Mouse (Mus musculus): ENCODE measurements around the gene Kif23.

DNA sequence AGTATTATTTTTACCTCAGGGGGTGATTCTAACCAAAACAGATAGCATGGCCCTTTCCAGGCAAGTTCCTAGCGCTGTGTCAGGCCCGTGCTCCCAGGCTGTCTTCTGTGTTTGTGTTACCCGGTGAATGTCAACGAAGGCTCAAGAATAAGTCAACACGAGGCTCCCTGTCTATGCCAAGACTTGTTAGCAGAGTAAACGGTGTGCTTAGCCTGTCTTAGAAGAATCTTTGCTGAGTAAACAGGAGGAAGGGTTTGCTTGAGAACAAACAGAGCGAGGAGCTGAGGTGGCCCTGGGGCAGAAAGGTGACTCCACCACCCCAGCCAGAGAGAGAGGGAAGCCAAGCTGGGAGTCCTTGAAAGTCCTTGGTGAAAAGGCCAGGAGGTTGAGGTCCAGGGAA lies 42.4 kb downstream of the Kif23 start:
- TF ChIP-seq MAX (IDR thresholded peaks at IDR 0.05) (no peak), CTCF (IDR thresholded peaks at IDR 0.05; ENCODE audit: control insufficient read depth, insufficient read depth, insufficient read length) (no peak), USF1 (IDR thresholded peaks at IDR 0.05; ENCODE audit: low read depth) (no peak), FOSL1 (IDR thresholded peaks at IDR 0.05; ENCODE audit: insufficient read depth, low read length, poor library complexity, severe bottlenecking) (no peak), CEBPB (IDR thresholded peaks at IDR 0.05; ENCODE audit: low read depth) (no peak)

Data from C2C12 (cell line).